Mouse (Mus musculus) erythroblast, embryonic 14.5 days (primary cell): Measurements from ENCODE around the gene Icmt.

Experiments
- GATA1 ChIP-seq: IDR thresholded peaks from 2 replicates; pipeline ENCODE4 v1.6.1; 2012; ENCODE audit warnings: low read length, inconsistent platforms, mixed read lengths
- TAL1 ChIP-seq: IDR thresholded peaks from 3 replicates; pipeline ENCODE4 v1.6.1; 2012; ENCODE audit warnings: low read length, inconsistent platforms, mixed read lengths

DNA sequence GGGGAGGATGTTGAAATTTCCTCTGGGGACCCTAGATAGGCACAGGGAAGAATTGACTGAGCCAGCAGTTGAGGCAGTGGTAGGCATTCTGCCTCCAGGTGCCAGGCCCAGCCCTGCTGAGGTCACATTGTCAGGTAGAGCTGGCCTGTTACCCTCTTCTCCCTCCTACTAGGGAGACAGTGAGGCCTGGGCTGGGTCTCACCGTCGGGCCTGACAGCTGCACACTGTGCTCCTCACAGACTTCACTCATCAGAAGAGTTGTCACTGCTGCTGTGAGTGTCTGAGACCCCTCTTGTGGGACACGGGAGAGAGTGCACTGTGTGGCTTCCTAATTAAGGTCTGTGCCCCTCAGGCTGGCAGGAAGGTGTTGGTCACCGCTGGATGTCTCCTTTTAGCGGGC, 31.2 kb upstream of the Icmt start:
- TF ChIP-seq GATA1 = no peak
- no peak for TF ChIP-seq TAL1
